Mouse (Mus musculus): ENCODE data around the gene Gm49369.
"Not testable (repeated sequence)": the region's sequence is repeated elsewhere in the genome, so short reads cannot be mapped to it uniquely, and the experiment has no call there.

Gm49369 gene

DNA sequence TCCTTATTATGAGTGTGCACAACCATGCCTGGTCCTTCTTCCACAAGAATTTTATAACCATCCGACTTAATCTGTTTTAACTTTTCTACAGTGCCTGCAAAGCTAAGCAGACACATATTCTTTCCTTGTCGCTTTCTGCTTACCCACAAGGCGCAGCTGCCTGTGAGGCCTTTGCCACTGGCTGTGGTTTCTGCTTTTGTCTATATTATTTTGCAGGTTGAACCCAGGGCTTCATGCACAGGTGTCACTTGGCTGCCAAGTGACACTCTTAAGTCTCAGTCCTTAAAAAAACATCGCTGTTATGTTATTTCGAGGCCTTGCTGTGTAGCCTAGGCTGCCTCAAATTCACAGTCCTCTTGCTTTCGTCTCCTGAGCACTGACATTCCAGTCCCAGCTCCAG lies 59.8 kb downstream of the Gm49369 start:
- no peak for DNase-seq

DNA sequence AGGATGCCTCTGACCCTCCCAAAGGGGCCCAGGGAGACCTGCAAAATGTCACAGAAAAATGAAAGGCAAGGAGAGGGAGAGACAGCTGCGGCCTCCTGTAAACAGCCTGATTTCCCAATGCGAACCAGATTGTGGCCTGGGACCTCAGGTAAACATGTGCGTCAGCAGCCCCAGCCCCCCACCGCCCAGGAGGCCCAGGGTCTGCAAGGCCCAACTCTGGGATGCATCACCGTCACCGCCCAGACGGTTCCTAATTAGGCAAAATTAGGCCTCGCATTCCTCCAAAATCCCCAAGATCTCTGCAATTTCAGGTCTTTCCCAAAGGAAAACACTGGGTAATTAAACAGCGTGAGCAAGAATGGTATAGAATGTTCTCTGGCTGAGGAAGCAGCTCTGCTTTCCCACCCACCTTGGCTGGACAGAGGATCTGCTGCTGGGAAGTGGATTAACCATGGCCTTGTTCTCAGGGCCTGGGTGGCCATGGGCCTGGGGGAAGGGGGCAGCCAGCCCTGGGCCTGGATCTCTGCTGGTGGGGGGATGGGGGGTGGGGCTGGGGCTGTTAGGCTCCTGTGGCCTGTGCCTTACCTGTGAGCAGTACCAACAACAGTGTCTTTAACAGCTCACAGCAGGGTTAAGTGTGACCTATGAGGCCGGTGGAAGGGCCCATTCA lies 60.7 kb downstream of the Gm49369 start:
- not testable (repeated sequence) for DNase-seq

All from heart, adult 11 months (tissue).